Mouse (Mus musculus) MEL (cell line): ENCODE data around the gene Ly9. TPM values are rescaled to one million over a fixed set of nuclear protein-coding genes. Genes with fewer than 3 reads are reported as not detected.

ENCODE experiments used
- DNase-seq: peaks from one replicate; pipeline ENCODE4 v3.0.0; 2011; ENCODE audit warnings: low read depth, low spot score
- H3K27ac ChIP-seq: 2 replicates; pipeline ENCODE4 v1.5.1; 2012; ENCODE audit warnings: low read depth, mild to moderate bottlenecking, control low read depth, low read length, moderate library complexity; ENCODE audit not compliant: control insufficient read depth
- H3K27me3 ChIP-seq, 2 experiments: fragments of 150-350 bp in 1 of 2; sonication (generic) in 1 of 2; 2 replicates each; pipeline ENCODE4 v1.6.1; 2012; ENCODE audit warnings: low read length in 2 of 2, mild to moderate bottlenecking in 2 of 2, improper control_type of control experiment in 1 of 2, moderate library complexity in 1 of 2; ENCODE audit not compliant: insufficient read depth in 2 of 2, control insufficient read depth in 1 of 2
- H3K36me3 ChIP-seq, 2 experiments: 2 replicates each; pipeline ENCODE4 v1.6.1; 2012 to 2014; ENCODE audit warnings: low read length in 2 of 2, improper control_type of control experiment in 1 of 2, inconsistent platforms in 1 of 2, mild to moderate bottlenecking in 1 of 2; ENCODE audit not compliant: insufficient read depth in 2 of 2, control insufficient read depth in 1 of 2
- H3K4me1 ChIP-seq, 2 experiments: fragments of 150-350 bp in 1 of 2; sonication (generic) in 1 of 2; 2 replicates each; pipeline ENCODE4 v1.6.1; 2012; ENCODE audit warnings: low read length in 2 of 2, improper control_type of control experiment in 1 of 2, mild to moderate bottlenecking in 1 of 2; ENCODE audit not compliant: insufficient read depth in 2 of 2, control insufficient read depth in 1 of 2
- H3K4me3 ChIP-seq, 2 experiments: fragments of 150-350 bp in 1 of 2; sonication (generic) in 1 of 2; 2 replicates each; pipeline ENCODE4 v1.5.1; 2012; ENCODE audit warnings: low read depth in 2 of 2, low read length in 2 of 2, mild to moderate bottlenecking in 2 of 2, moderate library complexity in 2 of 2, control low read depth in 1 of 2, improper control_type of control experiment in 1 of 2; ENCODE audit not compliant: control insufficient read depth in 1 of 2, insufficient read depth in 1 of 2
- H3K79me2 ChIP-seq: 2 replicates; pipeline ENCODE4 v1.6.1; 2012; ENCODE audit warnings: mild to moderate bottlenecking, low read length, moderate library complexity; ENCODE audit not compliant: control insufficient read depth, poor library complexity, insufficient read depth
- H3K9ac ChIP-seq: 2 replicates; pipeline ENCODE4 v1.6.1; 2012; ENCODE audit warnings: low read depth, mild to moderate bottlenecking, control low read depth, low read length, moderate library complexity; ENCODE audit not compliant: control insufficient read depth, poor library complexity, severe bottlenecking
- H3K9me3 ChIP-seq: fragments of 150-350 bp; sonication (generic); replicated peaks from 2 replicates; pipeline ENCODE4 v1.6.1; 2012; ENCODE audit warnings: mild to moderate bottlenecking, low read length, improper control_type of control experiment, moderate library complexity; ENCODE audit not compliant: insufficient read depth
- CHD1 ChIP-seq: IDR thresholded peaks from 2 replicates; pipeline ENCODE4 v1.6.1; 2012; ENCODE audit warnings: low read depth, mild to moderate bottlenecking, inconsistent platforms, low read length, improper control_type of control experiment
- E2F4 ChIP-seq: IDR thresholded peaks from 2 replicates; pipeline ENCODE4 v1.6.1; 2011; ENCODE audit warnings: low read depth, low read length, improper control_type of control experiment, borderline replicate concordance
- ELF1 ChIP-seq: IDR thresholded peaks from 2 replicates; pipeline ENCODE4 v1.6.1; 2014; ENCODE audit warnings: low read depth, mild to moderate bottlenecking, inconsistent platforms, low read length, improper control_type of control experiment, moderate library complexity
- HCFC1 ChIP-seq: IDR thresholded peaks from 2 replicates; pipeline ENCODE4 v1.6.1; 2012; ENCODE audit warnings: low read depth, mild to moderate bottlenecking, inconsistent platforms, low read length, improper control_type of control experiment, moderate library complexity
- KAT2A ChIP-seq: conservative IDR thresholded peaks from 2 replicates; pipeline ENCODE4 v1.6.1; 2012; ENCODE audit warnings: low read depth, low read length, improper control_type of control experiment, inconsistent platforms
- MAFK ChIP-seq: IDR thresholded peaks from 2 replicates; pipeline ENCODE4 v1.6.1; 2011; ENCODE audit warnings: low read depth, mild to moderate bottlenecking, low read length, improper control_type of control experiment, borderline replicate concordance
- MAX ChIP-seq: IDR thresholded peaks from 2 replicates; pipeline ENCODE4 v1.6.1; 2011; ENCODE audit warnings: low read length, improper control_type of control experiment
- MAZ ChIP-seq: IDR thresholded peaks from 2 replicates; pipeline ENCODE4 v1.6.1; 2012; ENCODE audit warnings: low read depth, mild to moderate bottlenecking, inconsistent platforms, low read length, improper control_type of control experiment
- MXI1 ChIP-seq: IDR thresholded peaks from 2 replicates; pipeline ENCODE4 v1.6.1; 2011; ENCODE audit warnings: mild to moderate bottlenecking, low read depth, low read length, improper control_type of control experiment
- MYB ChIP-seq: IDR thresholded peaks from 2 replicates; pipeline ENCODE4 v1.6.1; 2011; ENCODE audit warnings: mild to moderate bottlenecking, low read depth, low read length, improper control_type of control experiment
- MYC ChIP-seq: IDR thresholded peaks from 2 replicates; pipeline ENCODE4 v1.6.1; 2011; ENCODE audit warnings: low read depth, mild to moderate bottlenecking, low read length, improper control_type of control experiment, moderate library complexity
- NRF1 ChIP-seq: IDR thresholded peaks from 2 replicates; pipeline ENCODE4 v1.6.1; 2014; ENCODE audit warnings: low read depth, mild to moderate bottlenecking, inconsistent platforms, low read length, improper control_type of control experiment, moderate library complexity; ENCODE audit not compliant: poor library complexity, insufficient read depth, severe bottlenecking
- POLR2AphosphoS5 ChIP-seq: IDR thresholded peaks from 2 replicates; pipeline ENCODE4 v1.6.1; 2012; ENCODE audit warnings: low read depth, borderline replicate concordance, mild to moderate bottlenecking, inconsistent platforms, low read length, moderate library complexity, mixed read lengths
- RAD21 ChIP-seq: IDR thresholded peaks from 2 replicates; pipeline ENCODE4 v1.6.1; 2011; ENCODE audit warnings: mild to moderate bottlenecking, low read depth, low read length, improper control_type of control experiment
- RCOR1 ChIP-seq: IDR thresholded peaks from 2 replicates; pipeline ENCODE4 v1.6.1; 2012; ENCODE audit warnings: low read depth, mild to moderate bottlenecking, inconsistent platforms, low read length, improper control_type of control experiment
- SIN3A ChIP-seq: IDR thresholded peaks from 2 replicates; pipeline ENCODE4 v1.6.1; 2012; ENCODE audit warnings: low read length, improper control_type of control experiment, inconsistent platforms
- TBP ChIP-seq: IDR thresholded peaks from 2 replicates; pipeline ENCODE4 v1.8.0; 2011; ENCODE audit warnings: low read depth, low read length, improper control_type of control experiment
- USF2 ChIP-seq, 2 experiments: IDR thresholded peaks; 2 replicates each; pipeline ENCODE4 v1.6.1; 2011 to 2012; ENCODE audit warnings: improper control_type of control experiment in 2 of 2, low read length in 2 of 2, borderline replicate concordance in 1 of 2, inconsistent platforms in 1 of 2, low read depth in 1 of 2, mild to moderate bottlenecking in 1 of 2; ENCODE audit not compliant: insufficient read depth in 1 of 2
- ZMIZ1 ChIP-seq: IDR thresholded peaks from 2 replicates; pipeline ENCODE4 v1.6.1; 2012; ENCODE audit warnings: low read depth, mild to moderate bottlenecking, inconsistent platforms, low read length, improper control_type of control experiment, moderate library complexity
- ZNF384 ChIP-seq: IDR thresholded peaks from 2 replicates; pipeline ENCODE4 v1.6.1; 2012; ENCODE audit warnings: low read depth, mild to moderate bottlenecking, inconsistent platforms, low read length, improper control_type of control experiment
- polyA plus RNA-seq, 2 experiments: library from polyadenylated mRNA; stranded (reverse) in 1 of 2; unstranded in 1 of 2; fragments of >175 nt in 1 of 2; fragments of >200 nt in 1 of 2; gene quantifications; 2 replicates each; pipeline versions ENCODE4 v1.2.1 to v1.2.4; 2012; ENCODE audit warnings: low replicate concordance in 2 of 2, low read depth in 1 of 2; ENCODE audit not compliant: insufficient read length in 2 of 2, insufficient read depth in 1 of 2, missing spikeins in 1 of 2
- total RNA-seq: library from RNA; depleted of rRNA; stranded (reverse); fragments of 300-350 nt; gene quantifications from 2 replicates; pipeline ENCODE4 v1.2.3, GENCODE M21; 2012

Ly9 gene
- total and polyA plus RNA-seq, 3 experiments, result 0.25 TPM; not detected in 2

GRCm38 (mm10) chr1:171637101-171637500, 29.9 kb upstream of the Ly9 start:
- Histone ChIP-seq H3K27me3 (no peaks in the 10 kb centered on the region; a peak in 1 of 4 replicates), H3K4me3 (no peak overlapping the region), H3K4me1 (peaks cover 0 to 4% of the 10 kb centered on the region in 2 experiments; a peak in 2 of 4 replicates), H3K9ac (no peak overlapping the region), H3K79me2 (no peaks in the 10 kb centered on the region), H3K9me3 (no peaks in the 10 kb centered on the region), H3K36me3 (no peaks in the 10 kb centered on the region), H3K27ac (no peak overlapping the region)
- no peak for DNase-seq
- TF ChIP-seq MYC (no peak), RCOR1 (no peak), MYB (no peak)

DNA sequence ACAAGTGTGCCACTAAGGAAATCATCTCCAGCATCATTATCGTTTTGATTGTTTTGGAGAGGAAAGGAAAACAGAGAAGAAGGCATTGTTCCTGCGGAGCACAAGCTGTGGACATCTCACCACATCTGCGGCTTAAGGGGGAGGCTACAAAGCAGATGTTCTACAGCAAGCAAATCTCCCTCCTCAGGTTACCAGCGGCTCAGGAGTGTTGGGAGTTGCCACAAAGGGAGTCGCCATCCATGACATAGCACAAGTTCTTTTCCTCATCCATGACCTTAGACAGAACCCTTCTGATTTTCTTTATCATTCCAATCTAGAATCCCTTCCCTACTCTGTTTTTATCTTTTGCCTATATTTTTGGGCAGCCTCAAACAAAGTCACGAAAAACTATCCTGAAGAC, 28.5 kb upstream of the Ly9 start:
- Histone ChIP-seq H3K9ac (no peak overlapping the region), H3K4me1 (peaks cover 4 to 8% of the 10 kb centered on the region in 2 experiments; a peak in 3 of 4 replicates), H3K27ac (no peak overlapping the region), H3K79me2 (no peaks in the 10 kb centered on the region), H3K4me3 (no peak overlapping the region), H3K27me3 (no peaks in the 10 kb centered on the region; a peak in 1 of 4 replicates), H3K36me3 (peaks cover 0 to 9% of the 10 kb centered on the region in 2 experiments; a peak in 2 of 4 replicates), H3K9me3 (no peaks in the 10 kb centered on the region)
- TF ChIP-seq MYC (no peak), HCFC1 (no peak), RCOR1 (no peak), RAD21 (no peak), ZMIZ1 (no peak), MAZ (no peak), USF2 (IDR thresholded peaks at IDR 0.05; ENCODE audit: borderline replicate concordance in 1 of 2, insufficient read depth in 1 of 2, low read depth in 1 of 2, low read length in 2 of 2) (no peak), E2F4 (no peak), NRF1 (no peak), MAX (no peak), TBP (no peak), ZNF384 (no peak), SIN3A (no peak), ELF1 (no peak), POLR2AphosphoS5 (no peak), CHD1 (no peak), MAFK (no peak), MXI1 (no peak), KAT2A (no peak)
- DNase-seq, result no peak
